Mouse (Mus musculus): Measurements from ENCODE around the gene Hyou1. TPM values are rescaled to one million over a fixed set of nuclear protein-coding genes. Genes with fewer than 3 reads are reported as not detected.
"Not testable (repeated sequence)": the region's sequence is repeated elsewhere in the genome, so short reads cannot be mapped to it uniquely, and the experiment has no call there.

The Hyou1 gene
- 14.3 and 14.5 TPM in 2 replicates for polyA plus RNA-seq (2015; fragmentation: Nextera tagmentation; extraction: Ambion mirVana)

- peaks cover 16% of the 10 kb centered on the region for H3K36me3 ChIP-seq (ENCODE audit: control insufficient read depth, insufficient read depth)
- ATAC-seq (ENCODE audit: low read depth) = peak; percentile 98
- H3K27me3 ChIP-seq (ENCODE audit: control insufficient read depth, insufficient read depth, low read depth, low read length) = no peaks in the 10 kb centered on the region
- H3K4me3 ChIP-seq (ENCODE audit: low read depth, low read length) = peak within 1 kb of the TSS; percentile 84
- H3K4me2 ChIP-seq (ENCODE audit: low read depth, low read length) = peak within 1 kb of the TSS; percentile 95
- no peaks in the 10 kb centered on the region for H3K9me3 ChIP-seq (replicated peaks; ENCODE audit: control insufficient read depth, low read length)
- peak within 1 kb of the TSS; percentile 85 for H3K9ac ChIP-seq (ENCODE audit: low read depth, low read length)
- H3K4me1 ChIP-seq (ENCODE audit: control insufficient read depth, low read depth, low read length) = peaks cover 19% of the 10 kb centered on the region
- WGBS (ENCODE audit: insufficient replicate concordance) = under 1% methylated on average over 82 of the region's 83 CpGs
- peak within 1 kb of the TSS; percentile 82 for H3K27ac ChIP-seq (ENCODE audit: low read length)
Measured at GRCm38 (mm10) chr9:44379054-44379834, at the start of gene Hyou1. TSS of gene Hyou1 (plus strand) at chr9:44379490.

GRCm38 (mm10) chr9:44330736-44331135 is 48.6 kb upstream of the Hyou1 start:
- Histone ChIP-seq H3K36me3 (ENCODE audit: control insufficient read depth, insufficient read depth) (peaks cover 35% of the 10 kb centered on the region), H3K4me3 (ENCODE audit: low read depth, low read length) (no peak overlapping the region), H3K27ac (ENCODE audit: low read length) (no peak overlapping the region), H3K9me3 (replicated peaks; ENCODE audit: control insufficient read depth, low read length) (no peaks in the 10 kb centered on the region), H3K4me2 (ENCODE audit: low read depth, low read length) (no peak overlapping the region), H3K27me3 (ENCODE audit: control insufficient read depth, insufficient read depth, low read depth, low read length) (no peaks in the 10 kb centered on the region), H3K9ac (ENCODE audit: low read depth, low read length) (no peak overlapping the region), H3K4me1 (ENCODE audit: control insufficient read depth, low read depth, low read length) (peaks cover 28% of the 10 kb centered on the region)
- WGBS (ENCODE audit: insufficient replicate concordance) = 81% methylated on average over 6 of the region's 6 CpGs
- ATAC-seq (ENCODE audit: low read depth) = no peak

- Histone ChIP-seq H3K4me3 (ENCODE audit: low read depth, low read length) (peak overlapping the region; percentile 59), H3K27me3 (ENCODE audit: control insufficient read depth, insufficient read depth, low read depth, low read length) (no peaks in the 10 kb centered on the region), H3K9ac (ENCODE audit: low read depth, low read length) (peak overlapping the region; percentile 52), H3K4me1 (ENCODE audit: control insufficient read depth, low read depth, low read length) (peaks cover 28% of the 10 kb centered on the region), H3K36me3 (ENCODE audit: control insufficient read depth, insufficient read depth) (peaks cover 54% of the 10 kb centered on the region), H3K9me3 (replicated peaks; ENCODE audit: control insufficient read depth, low read length) (no peaks in the 10 kb centered on the region), H3K27ac (ENCODE audit: low read length) (peak overlapping the region; percentile 88), H3K4me2 (ENCODE audit: low read depth, low read length) (peak overlapping the region; percentile 61)
- no peak for ATAC-seq (ENCODE audit: low read depth)
- 93% methylated on average over 13 of the region's 13 CpGs for WGBS (ENCODE audit: insufficient replicate concordance)
Measured at GRCm38 (mm10) chr9:44332918-44333638, 46.2 kb upstream of the Hyou1 start.

GRCm38 (mm10) chr9:44334396-44335330 is 44.6 kb upstream of the Hyou1 start, which contains the start of gene H2afx:
TSS of gene H2afx (plus strand) at chr9:44334694.
- Histone ChIP-seq H3K4me1 (ENCODE audit: control insufficient read depth, low read depth, low read length) (peaks cover 28% of the 10 kb centered on the region), H3K4me2 (ENCODE audit: low read depth, low read length) (peak within 1 kb of the TSS; percentile 79), H3K27me3 (ENCODE audit: control insufficient read depth, insufficient read depth, low read depth, low read length) (no peaks in the 10 kb centered on the region), H3K27ac (ENCODE audit: low read length) (peak within 1 kb of the TSS; percentile 99), H3K36me3 (ENCODE audit: control insufficient read depth, insufficient read depth) (peaks cover 65% of the 10 kb centered on the region), H3K9me3 (replicated peaks; ENCODE audit: control insufficient read depth, low read length) (no peaks in the 10 kb centered on the region), H3K4me3 (ENCODE audit: low read depth, low read length) (peak within 1 kb of the TSS; percentile 85), H3K9ac (ENCODE audit: low read depth, low read length) (peak within 1 kb of the TSS; percentile 96)
- ATAC-seq (ENCODE audit: low read depth) = peak; percentile 87
- WGBS (ENCODE audit: insufficient replicate concordance) = under 1% methylated on average over 88 of the region's 91 CpGs

- no peaks in the 10 kb centered on the region for H3K9me3 ChIP-seq (replicated peaks; ENCODE audit: control insufficient read depth, low read length)
- peak overlapping the region; percentile 85 for H3K4me3 ChIP-seq (ENCODE audit: low read depth, low read length)
- H3K4me1 ChIP-seq (ENCODE audit: control insufficient read depth, low read depth, low read length) = peaks cover 28% of the 10 kb centered on the region
- H3K27ac ChIP-seq (ENCODE audit: low read length) = peak overlapping the region; percentile 99
- peak overlapping the region; percentile 96 for H3K9ac ChIP-seq (ENCODE audit: low read depth, low read length)
- 0% methylated on average over 47 of the region's 50 CpGs for WGBS (ENCODE audit: insufficient replicate concordance)
- peaks cover 68% of the 10 kb centered on the region for H3K36me3 ChIP-seq (ENCODE audit: control insufficient read depth, insufficient read depth)
- peak; percentile 1 for ATAC-seq (ENCODE audit: low read depth)
- H3K4me2 ChIP-seq (ENCODE audit: low read depth, low read length) = peak overlapping the region; percentile 79
- H3K27me3 ChIP-seq (ENCODE audit: control insufficient read depth, insufficient read depth, low read depth, low read length) = no peaks in the 10 kb centered on the region
Measured at GRCm38 (mm10) chr9:44335331-44336092, 43.8 kb upstream of the Hyou1 start.

- Histone ChIP-seq H3K4me2 (ENCODE audit: low read depth, low read length) (peak overlapping the region; percentile 79), H3K4me3 (ENCODE audit: low read depth, low read length) (peak overlapping the region; percentile 85), H3K9ac (ENCODE audit: low read depth, low read length) (peak overlapping the region; percentile 96), H3K4me1 (ENCODE audit: control insufficient read depth, low read depth, low read length) (peaks cover 28% of the 10 kb centered on the region), H3K27me3 (ENCODE audit: control insufficient read depth, insufficient read depth, low read depth, low read length) (no peaks in the 10 kb centered on the region), H3K27ac (ENCODE audit: low read length) (peak overlapping the region; percentile 99), H3K36me3 (ENCODE audit: control insufficient read depth, insufficient read depth) (peaks cover 74% of the 10 kb centered on the region), H3K9me3 (replicated peaks; ENCODE audit: control insufficient read depth, low read length) (no peaks in the 10 kb centered on the region)
- no peak for ATAC-seq (ENCODE audit: low read depth)
- WGBS (ENCODE audit: insufficient replicate concordance) = under 1% methylated on average over 5 of the region's 5 CpGs
Measured at GRCm38 (mm10) chr9:44336093-44336406, 43.2 kb upstream of the Hyou1 start.

GRCm38 (mm10) chr9:44336513-44336912 is 42.8 kb upstream of the Hyou1 start:
- Histone ChIP-seq H3K27ac (ENCODE audit: low read length) (peak overlapping the region; percentile 99), H3K36me3 (ENCODE audit: control insufficient read depth, insufficient read depth) (peaks cover 77% of the 10 kb centered on the region), H3K9ac (ENCODE audit: low read depth, low read length) (peak overlapping the region; percentile 96), H3K4me2 (ENCODE audit: low read depth, low read length) (peak overlapping the region; percentile 79), H3K4me1 (ENCODE audit: control insufficient read depth, low read depth, low read length) (peaks cover 28% of the 10 kb centered on the region), H3K4me3 (ENCODE audit: low read depth, low read length) (peak overlapping the region; percentile 85)
- not testable (repeated sequence) for H3K9me3 ChIP-seq (replicated peaks; ENCODE audit: control insufficient read depth, low read length); H3K27me3 ChIP-seq (ENCODE audit: control insufficient read depth, insufficient read depth, low read depth, low read length); ATAC-seq (ENCODE audit: low read depth)
- WGBS (ENCODE audit: insufficient replicate concordance) = 24% methylated on average over 4 of the region's 4 CpGs

GRCm38 (mm10) chr9:44336964-44337363 is 42.3 kb upstream of the Hyou1 start:
- WGBS (ENCODE audit: insufficient replicate concordance) = 37% methylated on average over 3 of the region's 3 CpGs
- Histone ChIP-seq H3K4me3 (ENCODE audit: low read depth, low read length) (peak overlapping the region; percentile 85), H3K36me3 (ENCODE audit: control insufficient read depth, insufficient read depth) (peaks cover 75% of the 10 kb centered on the region), H3K9ac (ENCODE audit: low read depth, low read length) (peak overlapping the region; percentile 96), H3K27ac (ENCODE audit: low read length) (peak overlapping the region; percentile 99), H3K27me3 (ENCODE audit: control insufficient read depth, insufficient read depth, low read depth, low read length) (no peaks in the 10 kb centered on the region), H3K4me2 (ENCODE audit: low read depth, low read length) (peak overlapping the region; percentile 79), H3K4me1 (ENCODE audit: control insufficient read depth, low read depth, low read length) (peaks cover 28% of the 10 kb centered on the region), H3K9me3 (replicated peaks; ENCODE audit: control insufficient read depth, low read length) (no peaks in the 10 kb centered on the region)
- no peak for ATAC-seq (ENCODE audit: low read depth)
